Comparison of ENCODE assay signal across 16 mouse cellular contexts in genomic region chr16:36711760-36712159, GRCm38 (mm10). TPM values are rescaled to one million over a fixed set of nuclear protein-coding genes. Genes with fewer than 3 reads are reported as not detected.
DNase-seq lines count a peak whose midpoint lies in the region; ATAC-seq and TF ChIP-seq lines count a peak whose summit lies in the region.
"Had no signal": no experiment of that assay in that cellular context is flagged by ENCODE, and none has a peak within 500 bp of the region (broad histone marks: within the 10 kb centered on the region; RNA-seq: fewer than 3 reads in every experiment).

No protein-coding gene starts in this region.

- ATAC-seq in hematopoietic stem cell, adult 5-6 weeks (replicated peaks in 1 of 2; ENCODE audit: insufficient read depth in 1 of 2, low FRiP score in 2 of 2, low TSS enrichment in 1 of 2, low read depth in 1 of 2, poor library complexity in 2 of 2, severe bottlenecking in 2 of 2): peak; percentile 58 to 61; a peak in 3 of 4 replicates
- ATAC-seq: Patski had no signal

- TF ChIP-seq POLR2A in bone marrow macrophage, adult 2 months (IDR thresholded peaks at IDR 0.05; ENCODE audit: borderline replicate concordance, low read depth, low read length): no peak

- H3K4me1 ChIP-seq in bone marrow macrophage, adult 2 months (ENCODE audit: control insufficient read depth, insufficient read depth, low read length): peaks cover 40% of the 10 kb centered on the region
- H3K4me1 ChIP-seq: hindbrain, embryonic 15.5 days had no signal

- no peak for TF ChIP-seq CTCF in bone marrow macrophage, adult 2 months (IDR thresholded peaks at IDR 0.05; ENCODE audit: low read depth, low read length)

- DNase-seq in layer of hippocampus, adult 11-12 months (ENCODE audit: low spot score): peak; percentile 15
- no peak for DNase-seq in layer of hippocampus, adult 9-10 months (ENCODE audit: low spot score)
- peak; percentile 45 for DNase-seq in skeletal muscle tissue, adult 2 months (ENCODE audit: low read depth, low spot score)
- DNase-seq in cerebellum, postnatal 36 days: no peak
- DNase-seq in MN1 (ENCODE audit: low spot score): no peak
- DNase-seq in Muller cell, postnatal 12 days (ENCODE audit: inconsistent ontology term): no peak
- DNase-seq: cerebellum, adult 9-11 months; kidney, adult 9 months; right cerebral cortex, postnatal 14 days; thymus, postnatal 36 days had no signal

- H3K27ac ChIP-seq in bone marrow macrophage, adult 2 months (ENCODE audit: insufficient read depth, low read depth, low read length): peak overlapping the region; percentile 67
- H3K27ac ChIP-seq: hindbrain, embryonic 15.5 days; stomach, postnatal 0 days had no signal

- no peak overlapping the region for H3K4me3 ChIP-seq in bone marrow macrophage, adult 2 months (ENCODE audit: insufficient read depth, low read length)
- H3K4me3 ChIP-seq: hindbrain, embryonic 15.5 days; megakaryocyte, embryonic 14.5 days had no signal

RNA-seq across cellular contexts. Expression of gene Ildr1, which starts 18.0 kb away (rescaled TPM):
- not detected in 2 replicates for polyA plus RNA-seq in bone marrow macrophage, adult 2 months (2012; ENCODE audit: insufficient read depth, insufficient read length, missing spikeins)
- total RNA-seq in hematopoietic stem cell, adult 5-6 weeks (2017): 0.45 and 0.63 TPM in 2 replicates
- polyA plus RNA-seq: Patski had no signal

RNA-seq across cellular contexts. Expression of gene Cd86, which starts 45.9 kb away (rescaled TPM):
- polyA plus RNA-seq in bone marrow macrophage, adult 2 months (2012; ENCODE audit: insufficient read depth, insufficient read length, missing spikeins): 29.1 and 31.7 TPM in 2 replicates
- total RNA-seq in hematopoietic stem cell, adult 5-6 weeks (2017): 14.1 and 18.0 TPM in 2 replicates
- polyA plus RNA-seq: Patski had no signal

Comparison
In these comparisons a context has a peak if more than half of its experiments do, and no peak if none do; other contexts are left out.
1. DNase-seq: peak in layer of hippocampus, adult 11-12 months (single experiment) and skeletal muscle tissue, adult 2 months (single experiment); none in layer of hippocampus, adult 9-10 months (single experiment), cerebellum, postnatal 36 days (0 of 2), MN1 (single experiment) and Muller cell, postnatal 12 days (single experiment).